Mouse (Mus musculus) embryo, embryonic 9.5 days (tissue): ENCODE results near the gene Ckm.
A peak's percentile ranks its signal among the peaks of the same experiment; 100 is the strongest.

Source experiments
- DNase-seq: peaks from one replicate; pipeline ENCODE4 v3.0.0-alpha.2; 2017; ENCODE audit errors: extremely low spot score

The Ckm gene

DNA sequence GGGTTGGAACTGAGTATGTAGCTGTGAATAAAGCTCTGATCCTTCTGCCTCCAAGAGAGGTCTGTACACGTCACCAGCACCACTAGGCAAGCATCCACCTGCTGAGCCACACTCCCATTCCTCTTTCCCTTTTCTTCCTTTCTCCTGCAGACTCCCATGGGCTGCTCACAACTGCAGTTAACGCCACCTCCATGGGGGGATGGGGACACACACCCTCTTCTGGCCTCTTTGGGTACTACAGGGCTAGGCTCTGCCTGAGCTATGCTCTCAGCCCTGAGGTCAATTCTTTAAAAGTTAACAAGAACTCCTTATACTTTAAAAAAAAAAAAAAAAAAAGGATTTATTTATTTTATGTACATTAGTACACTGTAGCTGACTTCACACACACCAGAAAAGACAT is 27.9 kb downstream of the Ckm start:
- no peak for DNase-seq

DNA sequence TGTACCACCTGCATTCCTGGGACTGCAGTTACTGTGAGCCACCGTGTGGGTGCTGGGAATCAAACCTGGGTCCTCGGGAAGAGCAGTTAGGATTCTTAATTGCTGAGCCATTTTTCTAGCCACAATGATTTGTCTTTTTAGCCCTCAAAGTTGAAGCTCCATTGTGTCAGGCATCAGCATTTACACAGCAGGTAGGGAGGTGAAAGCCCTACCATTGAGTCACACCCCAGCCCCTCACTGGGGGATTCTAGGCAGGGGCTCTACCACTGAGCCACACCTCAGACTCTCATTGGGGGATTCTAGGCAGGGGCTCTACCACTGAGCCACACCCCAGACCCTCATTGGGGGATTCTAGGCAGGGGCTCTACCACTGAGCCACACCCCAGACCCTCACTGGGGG is 31.7 kb downstream of the Ckm start:
- no peak for DNase-seq

DNA sequence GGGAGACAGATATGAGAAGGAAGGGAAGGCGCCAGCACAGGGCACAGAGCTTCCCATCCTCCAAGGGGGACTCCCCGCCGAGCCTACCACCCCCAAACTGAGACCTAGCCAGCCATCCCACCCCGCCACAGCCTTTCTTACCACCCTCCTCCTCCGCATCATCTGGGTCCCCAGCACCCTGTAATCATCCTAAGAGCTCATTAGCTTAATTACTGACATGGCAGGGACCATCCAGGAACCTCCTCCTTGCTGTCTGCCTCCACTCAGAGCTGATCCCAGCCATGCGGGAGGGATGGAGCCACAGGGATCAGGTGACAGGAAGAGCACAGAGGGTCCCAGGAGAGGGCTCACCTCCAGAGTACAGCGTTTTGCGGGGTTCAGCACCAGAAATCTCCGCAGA is 32.5 kb downstream of the Ckm start:
- no peak for DNase-seq

DNA sequence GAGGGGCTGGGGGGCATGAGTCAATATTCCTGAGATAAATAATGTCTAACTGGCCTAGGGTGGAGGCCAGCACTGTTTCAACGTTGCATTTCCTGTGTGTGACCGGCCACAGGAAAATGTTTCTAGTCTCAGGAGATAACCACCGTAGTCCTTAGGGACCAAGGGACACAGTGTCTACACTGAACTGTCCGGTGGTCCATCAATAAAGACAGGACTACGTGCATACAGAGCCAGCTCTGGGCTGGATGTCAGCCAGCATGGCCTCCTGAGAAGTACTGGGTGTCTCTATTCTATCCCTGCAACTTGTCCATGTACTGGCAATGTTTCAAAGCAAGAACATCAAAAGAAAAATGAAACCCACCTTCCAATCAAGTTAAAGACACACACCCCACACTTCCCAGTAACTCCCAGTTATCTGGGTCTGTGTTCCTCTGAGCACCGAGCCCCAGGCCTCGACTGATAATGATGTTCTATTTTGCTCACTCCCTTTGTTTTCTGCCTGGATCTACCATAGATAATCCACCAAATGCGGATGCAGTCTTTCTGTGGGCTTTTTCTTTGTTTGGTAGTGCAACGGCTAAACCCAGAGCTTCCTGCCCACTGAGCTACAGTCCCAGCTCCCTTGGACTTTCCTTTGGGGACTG is 37.0 kb downstream of the Ckm start:
- no peak for DNase-seq

DNA sequence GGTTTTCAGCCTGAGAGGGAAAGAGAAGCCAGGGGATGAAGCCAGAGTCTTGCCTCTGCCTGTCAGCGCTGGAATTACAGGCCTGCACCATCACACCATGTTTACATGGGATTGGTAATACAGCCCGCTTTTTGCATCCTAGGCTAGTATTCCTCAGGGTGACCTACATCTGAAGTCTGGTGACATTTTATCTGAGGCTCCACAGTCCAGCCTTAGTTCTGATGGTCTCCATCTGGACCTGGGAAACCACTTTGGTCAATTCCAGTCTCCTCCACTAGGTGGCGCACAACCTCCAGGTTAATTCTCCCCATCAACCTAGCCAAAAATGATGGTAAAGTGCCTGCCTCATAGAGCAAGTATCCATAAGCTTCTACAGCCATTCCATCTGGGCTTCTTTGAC is 38.8 kb downstream of the Ckm start:
- DNase-seq: peak; percentile 77

DNA sequence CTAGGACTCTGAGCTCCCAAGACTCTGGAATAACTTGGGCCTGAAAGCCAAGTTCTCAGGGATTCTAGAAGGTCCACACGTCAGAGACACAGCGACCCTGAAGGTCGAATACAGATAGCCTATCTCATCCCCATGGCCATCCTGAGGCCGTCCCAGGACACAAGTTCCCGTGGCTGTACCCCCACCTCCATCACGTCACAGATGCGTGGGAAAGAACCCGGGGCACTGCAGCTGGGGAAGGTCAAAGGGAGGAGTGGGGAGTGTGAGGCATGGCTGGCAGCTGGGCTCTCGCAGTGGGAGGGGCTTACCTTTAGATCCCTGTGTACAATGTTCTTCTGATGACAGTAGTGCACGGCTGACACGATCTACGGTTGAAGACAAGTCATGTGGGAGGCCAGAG is 40.2 kb downstream of the Ckm start:
- no peak for DNase-seq

DNA sequence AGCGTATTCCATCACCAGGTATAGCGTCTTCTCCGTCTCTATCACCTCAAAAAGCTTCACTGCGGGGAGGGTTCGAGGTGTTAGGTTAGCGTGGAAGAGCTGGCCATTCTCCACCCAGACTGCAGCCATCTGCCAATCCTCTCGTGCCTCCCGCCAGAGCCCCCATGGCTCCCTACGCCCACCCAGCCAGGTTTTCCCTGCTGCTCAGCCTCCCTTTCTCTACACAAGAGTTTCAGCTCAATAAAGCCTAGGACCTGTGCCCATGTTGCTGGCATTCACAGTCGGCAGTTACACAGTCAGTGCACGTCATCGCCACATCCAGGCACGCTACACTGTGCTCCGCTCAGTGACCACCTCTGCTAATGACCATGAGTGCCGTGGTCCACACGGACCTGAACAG is 43.1 kb downstream of the Ckm start:
- no peak for DNase-seq

DNA sequence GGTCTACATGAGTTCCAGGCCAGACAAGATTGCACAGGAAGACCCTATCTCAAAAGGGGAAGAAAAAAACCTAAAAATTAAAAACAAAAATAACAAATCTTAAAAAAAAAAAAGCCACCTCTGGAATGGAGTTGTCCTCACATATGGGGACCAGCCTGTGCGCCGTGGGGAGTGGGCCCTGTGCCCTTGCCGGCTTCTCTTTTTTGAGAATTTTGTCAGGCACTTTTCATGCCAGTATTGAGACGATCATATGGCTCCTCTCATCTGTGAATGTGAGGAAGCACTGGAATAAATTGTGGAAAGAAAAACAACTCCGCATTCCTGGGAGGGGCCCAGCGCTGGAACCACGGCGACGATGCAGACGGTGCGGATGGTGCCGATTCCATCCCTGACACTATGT is 44.6 kb downstream of the Ckm start:
- no peak for DNase-seq

DNA sequence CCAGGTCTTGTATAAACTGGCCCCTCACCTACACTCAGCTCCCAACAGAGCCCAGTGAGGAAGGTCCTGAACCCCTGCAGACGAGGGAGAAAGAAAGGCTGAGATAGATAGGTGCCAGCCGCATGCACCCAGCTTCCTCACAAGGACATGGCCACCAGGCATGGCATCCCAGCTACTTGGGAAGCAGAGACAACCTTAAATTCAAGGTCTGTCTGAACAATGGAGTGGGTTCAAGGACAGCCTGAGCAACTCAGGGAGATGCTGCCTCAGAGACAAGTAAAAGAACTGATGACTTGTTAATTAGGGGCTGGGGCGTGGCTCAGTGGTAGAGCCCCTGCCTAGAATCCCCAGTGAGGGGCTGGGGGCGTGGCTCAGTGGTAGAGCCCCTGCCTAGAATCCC is 50.6 kb downstream of the Ckm start:
- DNase-seq: no peak

DNA sequence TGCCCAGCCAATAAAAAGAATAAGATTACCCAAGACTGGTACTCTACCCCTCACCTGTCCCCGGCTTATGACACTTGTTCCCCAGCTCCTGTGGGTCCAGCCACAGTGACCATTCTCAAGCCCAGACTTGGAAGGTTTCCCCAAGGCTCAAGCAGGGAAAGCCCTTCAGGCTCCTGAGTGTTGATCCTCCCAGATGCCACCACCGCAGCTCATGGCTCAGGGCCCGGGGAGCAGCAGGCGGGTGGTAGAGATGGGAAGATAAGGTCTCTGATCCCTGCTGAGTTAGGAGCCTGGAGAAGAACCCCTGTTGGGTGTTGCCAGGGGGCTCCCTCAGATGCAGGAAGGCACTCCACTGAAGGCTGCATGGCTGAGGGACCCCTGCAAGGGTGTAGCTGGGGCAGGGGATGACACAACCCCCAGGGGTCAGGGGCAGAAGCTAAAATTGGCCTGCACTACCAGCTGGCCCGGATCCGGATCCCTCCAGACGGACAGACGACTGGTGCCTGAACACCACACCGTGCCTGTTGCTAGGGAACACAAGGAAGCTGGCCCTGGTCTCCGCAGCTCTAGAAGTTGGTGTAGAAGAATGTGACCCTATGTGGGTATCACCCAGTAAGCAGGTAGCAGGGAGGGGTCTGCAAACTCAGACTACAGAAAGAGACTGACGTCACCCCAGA is 51.4 kb downstream of the Ckm start:
- no peak for DNase-seq

DNA sequence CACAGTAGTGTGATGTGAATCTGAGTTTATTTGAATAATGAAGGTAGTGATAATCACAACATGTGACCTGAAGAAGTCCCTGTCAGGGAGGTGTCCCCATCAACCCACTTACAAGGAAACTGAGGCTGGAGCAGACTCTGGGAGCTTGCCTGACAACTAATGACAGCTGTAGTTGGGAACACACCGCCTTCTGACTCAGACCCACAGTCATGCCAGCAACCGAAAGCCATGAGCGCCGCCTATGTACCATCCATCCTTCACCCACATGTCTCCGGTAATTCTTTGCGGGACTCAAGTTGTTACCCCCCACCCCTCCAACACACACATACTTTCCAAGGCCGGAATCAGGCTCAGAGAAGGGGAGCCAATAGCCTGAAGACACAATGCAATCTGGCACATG is 52.1 kb downstream of the Ckm start:
- DNase-seq: no peak

DNA sequence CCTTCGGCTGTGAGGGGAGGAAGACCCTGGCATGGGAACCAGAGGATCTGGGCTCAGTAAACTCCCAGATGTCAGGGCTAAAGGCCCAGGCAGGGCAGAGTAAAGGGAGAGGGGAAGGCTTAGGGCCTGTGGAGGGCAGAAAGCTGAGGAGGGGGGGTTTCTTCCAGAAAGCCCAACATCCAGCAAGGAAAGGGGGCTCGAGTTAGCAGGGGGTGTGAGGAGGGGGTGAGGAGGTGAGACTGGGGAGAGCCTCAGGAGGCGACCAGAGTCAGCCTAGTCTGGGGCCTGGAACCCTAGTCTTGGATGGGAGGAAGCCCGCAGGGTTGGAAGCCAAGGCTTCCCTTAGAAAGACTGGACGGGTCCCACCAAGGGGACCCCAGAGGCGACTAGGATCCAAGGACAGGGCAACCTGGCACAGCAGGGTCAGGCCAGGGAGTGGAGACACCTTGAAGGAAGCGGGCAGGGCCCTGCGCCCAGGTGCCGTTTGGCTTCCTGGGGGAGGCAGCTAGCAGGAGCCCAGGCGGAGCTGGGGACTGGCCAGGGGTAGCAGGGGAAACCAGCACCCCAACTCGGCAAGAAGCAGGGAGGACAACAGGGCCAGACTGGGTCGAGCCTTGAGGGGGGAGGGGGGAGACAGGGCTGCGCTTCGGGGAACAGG is 53.0 kb downstream of the Ckm start:
- peak; percentile 41 for DNase-seq

DNA sequence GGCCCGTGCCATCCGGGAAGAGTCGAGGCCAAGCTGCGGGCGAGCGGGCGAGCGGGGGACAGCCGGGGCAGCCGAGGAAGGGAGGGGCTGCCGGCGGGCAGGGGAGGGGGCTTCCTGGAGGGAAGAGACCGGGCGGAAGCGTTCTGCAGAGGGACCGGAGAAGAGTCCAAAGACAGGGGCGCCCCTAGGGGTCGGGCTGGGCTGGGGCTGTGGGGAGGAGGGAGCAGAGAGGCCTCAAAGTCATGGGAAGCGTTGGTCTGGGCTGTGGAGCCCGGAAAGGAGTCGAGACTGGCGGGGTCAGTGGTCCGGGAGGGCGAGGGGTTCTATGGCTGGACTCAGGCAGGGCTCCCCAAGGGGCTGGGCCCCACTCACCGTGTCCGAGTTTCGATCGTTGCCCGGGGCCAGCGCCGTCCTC is 53.5 kb downstream of the Ckm start:
- DNase-seq: peak; percentile 86

DNA sequence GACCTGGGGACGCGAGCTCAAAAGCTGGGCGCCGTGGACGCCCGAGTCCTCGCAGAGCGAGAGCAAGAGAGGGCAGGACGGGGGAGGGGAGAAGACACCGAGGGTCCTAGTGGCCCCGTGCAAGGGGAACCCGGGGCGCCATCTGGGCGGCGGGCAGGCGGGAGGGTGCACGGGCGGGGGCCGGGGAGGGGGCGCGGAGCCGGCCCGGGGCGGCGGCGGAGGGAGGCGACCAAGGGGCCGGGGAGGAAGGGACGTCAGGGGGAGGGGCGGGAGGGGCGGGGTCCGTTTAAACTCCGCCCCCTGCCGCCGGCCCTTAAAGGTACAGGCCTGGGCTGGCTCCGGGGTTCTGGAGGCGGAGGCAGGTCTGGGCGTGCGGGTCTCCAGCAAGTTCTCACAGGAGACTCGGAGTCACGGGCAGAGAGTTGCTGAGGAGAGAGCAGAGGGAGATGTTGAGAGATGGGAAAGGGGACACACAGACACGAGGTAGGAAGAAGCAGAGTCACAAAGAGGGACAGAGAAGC is 54.1 kb downstream of the Ckm start, which contains the start of gene Mark4:
Gene Mark4, minus strand, starts transcription at position 231 of the 521 bp plus-strand sequence.
- DNase-seq: peak; percentile 92

DNA sequence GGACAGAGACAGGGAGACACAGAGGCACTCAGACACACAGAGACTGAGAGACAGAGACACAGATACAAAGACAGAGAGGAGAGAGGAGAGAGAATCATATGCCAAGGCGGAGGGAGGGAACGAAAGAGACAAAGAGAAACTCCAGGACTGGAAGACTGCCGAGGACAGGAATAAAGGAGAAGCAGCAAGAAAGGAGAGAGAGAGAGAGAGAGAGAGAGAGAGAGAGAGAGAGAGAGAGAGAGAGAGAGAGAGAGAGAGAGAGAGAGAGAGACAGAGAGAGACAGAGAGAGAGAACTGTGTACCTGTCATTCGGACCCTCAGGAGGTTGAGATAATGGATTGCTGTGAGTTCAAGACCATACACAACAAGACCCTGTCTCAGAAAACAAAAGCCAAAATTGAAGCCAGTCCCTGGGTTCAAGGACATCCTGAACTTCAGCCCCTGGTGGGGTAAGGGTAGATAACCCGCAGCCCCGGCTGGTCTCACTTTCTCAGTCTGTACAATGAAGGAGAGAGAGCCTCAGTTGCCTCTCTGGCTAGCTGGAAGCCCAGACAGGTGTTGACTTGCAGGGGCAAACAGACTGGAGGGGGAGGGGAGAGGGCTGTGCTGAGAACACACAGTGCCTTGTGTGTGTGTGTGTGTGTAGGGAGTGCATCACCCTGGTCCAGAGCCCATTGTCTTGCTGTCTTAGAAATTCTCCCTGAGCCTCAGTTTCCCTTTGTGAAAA is 54.7 kb downstream of the Ckm start:
- no peak for DNase-seq

DNA sequence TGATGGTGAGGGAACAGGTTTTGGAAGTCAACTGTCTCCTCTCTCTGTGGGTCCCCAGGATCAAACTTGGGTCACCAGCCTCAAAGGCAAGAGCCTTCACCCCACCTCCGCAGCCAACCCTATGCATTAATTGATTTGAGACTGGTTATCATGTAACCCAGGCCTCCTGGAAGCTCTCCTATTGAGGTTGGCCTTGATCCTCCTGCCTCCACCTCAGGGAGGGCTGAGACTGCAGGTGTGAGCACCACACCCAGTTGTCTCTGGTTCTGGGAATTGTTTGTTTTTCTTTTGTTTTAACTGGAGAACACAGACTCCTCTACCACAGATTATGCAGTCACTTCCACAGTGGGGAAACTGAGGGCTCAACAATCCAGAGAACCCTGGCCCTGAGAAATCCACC is 55.9 kb downstream of the Ckm start:
- no peak for DNase-seq

DNA sequence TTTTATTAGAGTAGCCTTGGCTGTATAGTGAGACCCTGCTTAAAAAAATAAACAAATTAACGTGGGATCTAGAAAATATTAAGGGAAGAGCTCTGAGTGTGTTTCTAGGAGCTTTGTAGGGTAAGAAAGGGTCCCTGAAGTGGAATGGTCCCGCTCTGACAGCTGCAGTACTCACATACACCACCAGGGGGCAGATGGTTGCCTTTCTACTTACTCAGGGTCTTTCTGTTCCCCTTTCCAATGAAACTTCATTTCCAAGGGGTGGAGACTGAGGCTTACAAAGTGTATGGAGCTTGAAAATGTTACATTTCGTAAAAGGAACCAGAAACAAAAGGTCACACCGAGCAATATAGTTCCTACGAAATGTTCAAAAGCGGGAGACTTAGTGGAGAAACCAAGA is 56.9 kb downstream of the Ckm start:
- DNase-seq: peak; percentile 81

DNA sequence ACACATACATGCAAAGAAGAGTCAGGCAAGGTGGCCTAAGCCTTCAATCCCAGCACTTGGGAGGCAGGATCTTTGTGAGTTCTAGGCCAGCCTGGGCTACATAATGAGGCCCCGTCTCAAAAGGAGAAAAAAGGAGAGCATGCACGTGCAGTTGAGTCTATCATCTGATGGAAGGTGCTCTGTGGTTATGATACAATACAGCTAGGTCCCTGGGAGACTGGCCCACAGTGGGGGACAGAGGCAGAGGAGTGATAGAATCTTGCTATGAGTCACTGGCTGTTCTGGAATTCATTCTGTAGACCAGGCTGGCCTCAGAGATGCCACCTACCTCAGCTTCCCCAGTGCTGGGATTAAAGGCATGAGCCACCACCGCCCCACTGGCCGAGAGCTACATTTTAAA is 57.9 kb downstream of the Ckm start:
- DNase-seq: no peak

DNA sequence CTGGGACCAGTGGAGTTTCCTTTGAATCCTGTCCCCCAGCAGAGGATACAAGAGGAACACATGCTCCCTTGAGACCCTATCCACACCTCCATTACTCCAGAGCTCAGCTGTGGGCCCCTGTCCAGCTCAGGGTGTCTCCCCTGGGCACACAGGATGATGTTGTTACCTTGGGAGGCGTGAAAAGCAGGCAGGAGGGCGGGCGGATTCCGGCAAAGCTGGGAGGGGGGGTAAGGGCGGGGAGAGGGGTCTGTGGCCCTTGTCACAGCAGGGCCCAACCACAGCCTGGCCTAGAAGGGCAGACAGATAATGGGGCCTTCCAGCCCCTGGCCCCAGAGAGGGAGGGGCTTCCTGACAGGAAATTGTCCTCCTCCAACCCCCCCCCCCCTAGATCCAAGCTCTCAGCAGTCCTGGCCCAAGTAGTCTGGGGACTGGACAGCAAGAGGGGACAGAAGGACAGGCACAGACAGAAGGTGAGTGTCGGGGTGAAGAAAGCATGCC is 58.4 kb downstream of the Ckm start, which contains the start of gene Exoc3l2:
Gene Exoc3l2, plus strand, starts transcription at position 448 of the 498 bp plus-strand sequence.
- no peak for DNase-seq

DNA sequence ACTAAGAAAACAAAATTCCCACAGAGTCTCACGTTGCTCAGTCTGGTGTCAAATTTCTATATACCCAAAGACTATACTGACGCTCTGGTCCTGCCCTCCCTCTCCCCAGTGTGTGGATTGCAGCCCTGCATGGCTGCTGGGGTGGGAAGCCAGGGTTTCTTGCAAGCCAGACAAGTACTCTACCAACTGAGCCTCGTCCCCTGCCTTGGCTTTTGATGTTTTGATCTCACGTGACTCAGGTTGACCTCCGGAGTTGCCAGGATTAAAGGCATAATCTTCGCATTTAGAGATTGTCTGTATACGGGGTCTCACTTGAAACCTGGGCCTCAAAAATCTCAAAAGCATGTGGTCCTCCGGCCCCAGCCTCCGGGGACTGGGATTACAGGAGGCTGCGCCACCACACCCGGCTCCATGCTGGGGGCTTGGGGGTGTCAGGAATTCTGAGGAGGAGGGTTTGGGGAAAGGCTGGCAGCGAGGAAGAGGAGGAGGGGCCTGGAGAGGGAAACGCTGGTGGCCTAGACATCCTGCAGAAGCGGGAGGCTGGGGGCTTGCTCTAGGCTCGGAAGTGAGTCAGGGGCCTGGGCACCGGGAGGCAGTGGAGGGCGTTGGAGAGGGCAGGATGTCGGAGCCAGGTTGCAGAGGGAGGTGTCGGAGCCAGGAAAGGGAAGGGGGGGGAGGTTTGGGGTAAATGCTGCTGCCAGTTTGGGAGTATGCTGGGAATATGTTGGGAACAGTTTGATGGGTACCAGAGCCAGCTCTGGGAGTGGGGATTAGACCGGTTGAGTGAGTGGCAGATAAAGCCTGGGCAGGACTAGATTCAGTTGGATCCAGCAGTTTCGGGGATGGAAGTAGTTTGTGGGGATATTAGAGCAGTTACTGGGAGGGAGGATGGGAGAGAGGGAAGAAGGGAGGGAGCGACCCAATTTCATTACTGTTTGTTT is 60.1 kb downstream of the Ckm start:
- peak; percentile 43 for DNase-seq

DNA sequence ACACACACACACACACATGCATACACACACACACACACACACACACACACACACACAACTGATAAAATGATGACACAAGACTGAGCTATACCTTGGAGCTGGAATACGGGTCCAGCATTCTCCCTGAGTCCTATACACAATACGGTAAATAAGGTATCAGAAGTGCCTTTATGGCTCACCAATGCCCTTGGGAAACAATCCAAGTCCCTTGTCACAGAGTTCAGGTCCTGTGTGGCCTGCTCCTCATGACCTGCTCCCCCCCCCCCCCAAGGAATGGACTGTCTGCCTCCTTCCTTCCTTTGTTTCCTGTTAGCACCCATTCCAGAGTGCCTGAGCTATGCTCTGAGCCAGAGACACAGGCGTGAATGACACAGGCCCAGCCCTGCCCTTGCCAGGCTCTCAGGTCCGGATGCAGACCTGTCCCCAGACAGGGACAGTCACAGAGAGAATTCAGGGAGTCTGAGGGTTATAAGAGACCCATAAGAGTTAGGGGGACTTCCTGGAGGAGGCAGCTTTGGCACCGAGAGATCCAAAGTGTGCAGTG is 62.1 kb downstream of the Ckm start:
- no peak for DNase-seq
